Mouse (Mus musculus) midbrain, embryonic 14.5 days (tissue): ENCODE results near the gene 4933430I17Rik. TPM values are rescaled to one million over a fixed set of nuclear protein-coding genes. Genes with fewer than 3 reads are reported as not detected.
A peak's percentile ranks its signal among the peaks of the same experiment; 100 is the strongest.

Source experiments
- ATAC-seq: fragments of 200-750 bp; cut with Nextera tagmentation; 2 replicates; pipeline ENCODE4 v1.8.0; 2017; ENCODE audit warnings: moderate number of reproducible peaks, moderate library complexity; ENCODE audit not compliant: low FRiP score, low TSS enrichment
- DNase-seq: peaks from one replicate; pipeline ENCODE4 v3.0.0-alpha.2; 2015
- H3K27ac ChIP-seq: fragments of 300-500 bp; sonication (generic); replicated peaks from 2 replicates; pipeline ENCODE4 v1.5.1; 2014; ENCODE audit warnings: mild to moderate bottlenecking, low read depth, low read length, moderate library complexity
- H3K27me3 ChIP-seq: fragments of 300-500 bp; sonication (generic); 2 replicates; pipeline ENCODE4 v1.6.1; 2014; ENCODE audit warnings: low read length, control low read depth, mixed read lengths; ENCODE audit not compliant: control insufficient read depth, insufficient read depth
- H3K36me3 ChIP-seq: fragments of 300-500 bp; sonication (generic); 2 replicates; pipeline ENCODE4 v1.6.1; 2014; ENCODE audit warnings: low read length, control low read depth; ENCODE audit not compliant: control insufficient read depth, insufficient read depth
- H3K4me1 ChIP-seq: fragments of 300-500 bp; sonication (generic); 2 replicates; pipeline ENCODE4 v1.6.1; 2014; ENCODE audit warnings: mild to moderate bottlenecking, antibody characterized with exemption, low read length, control low read depth; ENCODE audit not compliant: control insufficient read depth, insufficient read depth
- H3K4me2 ChIP-seq: fragments of 300-500 bp; sonication (generic); 2 replicates; pipeline ENCODE4 v1.6.1; 2014; ENCODE audit warnings: mild to moderate bottlenecking, low read length, moderate library complexity
- H3K4me3 ChIP-seq: fragments of 300-500 bp; sonication (generic); replicated peaks from 2 replicates; pipeline ENCODE4 v1.5.1; 2014; ENCODE audit warnings: low read depth, low read length
- H3K9ac ChIP-seq: fragments of 300-500 bp; sonication (generic); replicated peaks from 2 replicates; pipeline ENCODE4 v1.6.1; 2014; ENCODE audit warnings: mild to moderate bottlenecking, low read length, moderate library complexity
- H3K9me3 ChIP-seq: fragments of 300-500 bp; sonication (generic); 2 replicates; pipeline ENCODE4 v1.6.1; 2016; ENCODE audit warnings: low read length, control low read depth, mixed read lengths; ENCODE audit not compliant: control insufficient read depth
- WGBS: fragments of 180-500 bp; shearing (Covaris S2); extraction: QIAGEN DNeasy Blood & Tissue Kit; methylation state at CpG from one replicate; pipeline ENCODE4 v1.1.7; 2014; 5-methylcytosine and 5-hydroxymethylcytosine counted together
- polyA plus RNA-seq: library from polyadenylated mRNA; unstranded; fragments of >200 nt; fragmentation: Nextera tagmentation; extraction: Ambion mirVana; gene quantifications from 2 replicates; pipeline ENCODE4 v1.2.1, GENCODE M21; 2014

Gene 4933430I17Rik
- polyA plus RNA-seq, 1 experiment from 2014 or later = 0.78 TPM

- no peaks in the 10 kb centered on the region for H3K36me3 ChIP-seq
- no peak overlapping the region for H3K4me2 ChIP-seq
- ATAC-seq (no peak), DNase-seq (no peak)
- H3K27me3 ChIP-seq = no peaks in the 10 kb centered on the region
- no peak overlapping the region for H3K9ac ChIP-seq
- no peak overlapping the region for H3K4me3 ChIP-seq
- H3K9me3 ChIP-seq = no peaks in the 10 kb centered on the region
- H3K4me1 ChIP-seq = no peaks in the 10 kb centered on the region
- no peak overlapping the region for H3K27ac ChIP-seq
These were observed 19.6 kb downstream of the 4933430I17Rik start for GRCm38 (mm10) chr4:62544801-62545200.

- Histone ChIP-seq H3K9ac (no peak overlapping the region), H3K9me3 (no peaks in the 10 kb centered on the region), H3K36me3 (no peaks in the 10 kb centered on the region), H3K4me1 (no peaks in the 10 kb centered on the region), H3K27me3 (no peaks in the 10 kb centered on the region), H3K27ac (no peak overlapping the region), H3K4me2 (no peak overlapping the region), H3K4me3 (no peak overlapping the region)
- ATAC-seq (no peak), DNase-seq (no peak)
- WGBS = 90% methylated on average over 7 of the region's 7 CpGs
These were observed 26.8 kb downstream of the 4933430I17Rik start for GRCm38 (mm10) chr4:62551966-62552365.

GRCm38 (mm10) chr4:62557436-62557835, 32.3 kb downstream of the 4933430I17Rik start:
- Histone ChIP-seq H3K27ac (no peak overlapping the region), H3K4me1 (no peaks in the 10 kb centered on the region), H3K36me3 (no peaks in the 10 kb centered on the region), H3K9me3 (no peaks in the 10 kb centered on the region), H3K4me3 (no peak overlapping the region), H3K9ac (no peak overlapping the region), H3K4me2 (no peak overlapping the region), H3K27me3 (no peaks in the 10 kb centered on the region)
- no peak for ATAC-seq
- WGBS = 83% methylated on average over 3 of the region's 3 CpGs
- DNase-seq = no peak

- H3K36me3 ChIP-seq = no peaks in the 10 kb centered on the region
- DNase-seq = no peak
- no peak within 1 kb of the TSS for H3K4me3 ChIP-seq
- H3K4me1 ChIP-seq = no peaks in the 10 kb centered on the region
- no peaks in the 10 kb centered on the region for H3K27me3 ChIP-seq
- H3K27ac ChIP-seq = no peak within 1 kb of the TSS
- ATAC-seq = no peak
- no peak within 1 kb of the TSS for H3K9ac ChIP-seq
- 63% methylated on average over 6 of the region's 6 CpGs for WGBS
- no peaks in the 10 kb centered on the region for H3K9me3 ChIP-seq
- no peak within 1 kb of the TSS for H3K4me2 ChIP-seq
These were observed 34.7 kb downstream of the 4933430I17Rik start, which contains the start of gene Rgs3 for GRCm38 (mm10) chr4:62559797-62560329. Gene Rgs3 (plus strand): TSS chr4:62559847.

- Histone ChIP-seq H3K4me1 (no peaks in the 10 kb centered on the region), H3K4me2 (no peak overlapping the region), H3K4me3 (no peak overlapping the region), H3K27me3 (no peaks in the 10 kb centered on the region), H3K9ac (no peak overlapping the region), H3K9me3 (no peaks in the 10 kb centered on the region), H3K27ac (peak overlapping the region; percentile 43), H3K36me3 (no peaks in the 10 kb centered on the region)
- ATAC-seq (peak; percentile 83), DNase-seq (peak; percentile 95)
- 22% methylated on average over 4 of the region's 4 CpGs for WGBS
These were observed 35.9 kb downstream of the 4933430I17Rik start for GRCm38 (mm10) chr4:62560963-62561629.

- no peaks in the 10 kb centered on the region for H3K9me3 ChIP-seq
- no peaks in the 10 kb centered on the region for H3K36me3 ChIP-seq
- 48% methylated on average over 3 of the region's 3 CpGs for WGBS
- ATAC-seq (peak; percentile 51; the same call in 1 of the 2 replicates), DNase-seq (no peak)
- H3K4me2 ChIP-seq = no peak overlapping the region
- H3K27ac ChIP-seq = peak overlapping the region; percentile 43
- no peaks in the 10 kb centered on the region for H3K27me3 ChIP-seq
- H3K4me1 ChIP-seq = no peaks in the 10 kb centered on the region
- H3K4me3 ChIP-seq = no peak overlapping the region
- H3K9ac ChIP-seq = no peak overlapping the region; the same call in 1 of the 2 replicates
These were observed 36.4 kb downstream of the 4933430I17Rik start for GRCm38 (mm10) chr4:62561630-62562001.

GRCm38 (mm10) chr4:62562006-62562405, 36.8 kb downstream of the 4933430I17Rik start:
- no peaks in the 10 kb centered on the region for H3K27me3 ChIP-seq
- H3K4me2 ChIP-seq = no peak overlapping the region
- DNase-seq (no peak), ATAC-seq (no peak)
- no peaks in the 10 kb centered on the region for H3K36me3 ChIP-seq
- H3K4me1 ChIP-seq = no peaks in the 10 kb centered on the region
- H3K9me3 ChIP-seq = no peaks in the 10 kb centered on the region
- H3K27ac ChIP-seq = no peak overlapping the region; the same call in 1 of the 2 replicates
- H3K4me3 ChIP-seq = no peak overlapping the region
- H3K9ac ChIP-seq = no peak overlapping the region
- 88% methylated on average over 4 of the region's 4 CpGs for WGBS

GRCm38 (mm10) chr4:62566530-62566929, 41.4 kb downstream of the 4933430I17Rik start:
- no peak overlapping the region for H3K4me3 ChIP-seq
- no peaks in the 10 kb centered on the region for H3K36me3 ChIP-seq
- no peak overlapping the region for H3K27ac ChIP-seq
- 90% methylated on average over 4 of the region's 4 CpGs for WGBS
- no peak overlapping the region for H3K4me2 ChIP-seq
- H3K9me3 ChIP-seq = no peaks in the 10 kb centered on the region
- no peak for ATAC-seq
- H3K4me1 ChIP-seq = no peaks in the 10 kb centered on the region
- no peaks in the 10 kb centered on the region for H3K27me3 ChIP-seq
- no peak for DNase-seq
- no peak overlapping the region for H3K9ac ChIP-seq

- no peak for ATAC-seq
- Histone ChIP-seq H3K27me3 (no peaks in the 10 kb centered on the region), H3K4me3 (no peak overlapping the region), H3K36me3 (no peaks in the 10 kb centered on the region), H3K27ac (no peak overlapping the region), H3K4me1 (no peaks in the 10 kb centered on the region), H3K9me3 (no peaks in the 10 kb centered on the region), H3K4me2 (no peak overlapping the region), H3K9ac (no peak overlapping the region)
- DNase-seq = no peak
- WGBS = 92% methylated on average over 6 of the region's 6 CpGs
These were observed 42.5 kb downstream of the 4933430I17Rik start for GRCm38 (mm10) chr4:62567696-62568095.
